In the genomic region with DNA sequence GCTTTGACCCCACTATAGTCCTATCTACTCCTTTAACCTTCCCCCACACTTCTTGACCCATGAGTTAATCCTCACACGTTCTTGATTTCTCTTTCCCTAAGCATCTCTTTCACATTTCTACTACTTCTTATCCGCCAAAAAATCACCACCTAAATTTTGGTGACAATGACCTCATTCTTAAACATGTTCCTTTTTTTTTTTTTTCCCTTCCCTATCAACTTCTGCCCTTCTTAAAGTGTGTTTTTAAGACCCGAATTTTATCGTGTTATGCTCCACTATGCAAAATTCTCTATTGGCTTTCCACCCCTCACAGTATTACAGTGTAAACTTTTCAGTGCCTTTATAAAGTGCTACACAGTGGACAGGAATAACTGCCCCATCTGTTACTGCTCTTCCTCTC, we compare ENCODE assay signal across 8 mouse cellular contexts. TPM values are rescaled to one million over a fixed set of nuclear protein-coding genes. Genes with fewer than 3 reads are reported as not detected.
DNase-seq lines count a peak whose midpoint lies in the region; ATAC-seq and TF ChIP-seq lines count a peak whose summit lies in the region.

No protein-coding gene starts in this region.

- WGBS in kidney, postnatal 0 days, result 47% methylated on average over 4 of the region's 4 CpGs
- WGBS in kidney, adult 2 months, result 56% methylated on average over 4 of the region's 4 CpGs
- 76% methylated on average over 4 of the region's 4 CpGs for WGBS in forebrain, embryonic 11.5 days
- WGBS in limb, embryonic 13.5 days, result 81% methylated on average over 4 of the region's 4 CpGs
- 80% methylated on average over 4 of the region's 4 CpGs for WGBS in neural tube, embryonic 15.5 days

- H3K27me3 ChIP-seq in kidney, postnatal 0 days (ENCODE audit: insufficient read depth, low read length), result no peaks in the 10 kb centered on the region
- no peaks in the 10 kb centered on the region for H3K27me3 ChIP-seq in kidney, adult 2 months (replicated peaks; ENCODE audit: control insufficient read depth, insufficient read depth, low read length)
- no peaks in the 10 kb centered on the region for H3K27me3 ChIP-seq in forebrain, embryonic 11.5 days (ENCODE audit: control insufficient read depth, insufficient read depth, low read length)
- H3K27me3 ChIP-seq in limb, embryonic 13.5 days, result no peaks in the 10 kb centered on the region
- no peaks in the 10 kb centered on the region for H3K27me3 ChIP-seq in neural tube, embryonic 15.5 days (replicated peaks)

- ATAC-seq in kidney, postnatal 0 days (replicated peaks; ENCODE audit: low FRiP score, low read depth), result no peak
- ATAC-seq in forebrain, embryonic 11.5 days (replicated peaks; ENCODE audit: low FRiP score), result no peak
- no peak for ATAC-seq in limb, embryonic 13.5 days (ENCODE audit: low FRiP score, low read depth)
- no peak for ATAC-seq in neural tube, embryonic 15.5 days (ENCODE audit: low FRiP score)

- H3K9ac ChIP-seq in kidney, postnatal 0 days (ENCODE audit: low read depth, low read length), result peak overlapping the region; percentile 96; the same call in 1 of the 2 replicates
- no peak overlapping the region; the same call in 1 of the 2 replicates for H3K9ac ChIP-seq in forebrain, embryonic 11.5 days (ENCODE audit: low read length)
- no peak overlapping the region for H3K9ac ChIP-seq in limb, embryonic 13.5 days
- no peak overlapping the region for H3K9ac ChIP-seq in neural tube, embryonic 15.5 days (replicated peaks)

- peaks cover 13% of the 10 kb centered on the region; the same call in 1 of the 2 replicates for H3K4me1 ChIP-seq in kidney, postnatal 0 days (replicated peaks; ENCODE audit: insufficient read depth, low read length)
- H3K4me1 ChIP-seq in kidney, adult 2 months (ENCODE audit: control insufficient read depth, insufficient read depth, low read length), result peaks cover 3% of the 10 kb centered on the region; the same call in 1 of the 2 replicates
- 0 out of 2 replicates have a peak, but pooled peaks cover 2% of the 10 kb centered on the region for H3K4me1 ChIP-seq in forebrain, embryonic 11.5 days (replicated peaks; ENCODE audit: control insufficient read depth, insufficient read depth, low read length)
- H3K4me1 ChIP-seq in limb, embryonic 13.5 days, result peaks cover 27% of the 10 kb centered on the region
- peaks cover 37% of the 10 kb centered on the region for H3K4me1 ChIP-seq in neural tube, embryonic 15.5 days

- no peak overlapping the region for H3K27ac ChIP-seq in kidney, postnatal 0 days
- no peak overlapping the region; the same call in 1 of the 2 replicates for H3K27ac ChIP-seq in kidney, adult 2 months (ENCODE audit: insufficient read depth, low read depth, low read length)
- no peak overlapping the region for H3K27ac ChIP-seq in forebrain, embryonic 11.5 days (ENCODE audit: low read depth, low read length)
- peak overlapping the region; percentile 96; the same call in 1 of the 2 replicates for H3K27ac ChIP-seq in limb, embryonic 13.5 days
- H3K27ac ChIP-seq in neural tube, embryonic 15.5 days (replicated peaks), result 0 out of 2 replicates have a peak overlapping the region, but pooled peaks have one; percentile 96

- no peaks in the 10 kb centered on the region for H3K36me3 ChIP-seq in kidney, postnatal 0 days (ENCODE audit: insufficient read depth, low read length)
- peaks cover 1% of the 10 kb centered on the region; the same call in 1 of the 2 replicates for H3K36me3 ChIP-seq in kidney, adult 2 months (ENCODE audit: control insufficient read depth, insufficient read depth, low read length)
- H3K36me3 ChIP-seq in forebrain, embryonic 11.5 days (ENCODE audit: control insufficient read depth, insufficient read depth, low read length), result no peaks in the 10 kb centered on the region; the same call in 1 of the 2 replicates
- H3K36me3 ChIP-seq in limb, embryonic 13.5 days, result peaks cover 13% of the 10 kb centered on the region
- H3K36me3 ChIP-seq in neural tube, embryonic 15.5 days, result no peaks in the 10 kb centered on the region

- H3K4me3 ChIP-seq in kidney, postnatal 0 days (replicated peaks; ENCODE audit: low read depth, low read length), result peak overlapping the region; percentile 92; the same call in 1 of the 2 replicates
- H3K4me3 ChIP-seq in kidney, adult 2 months (ENCODE audit: insufficient read depth, low read depth, low read length), result no peak overlapping the region
- 0 out of 2 replicates have a peak overlapping the region, but pooled peaks have one; percentile 72 for H3K4me3 ChIP-seq in forebrain, embryonic 11.5 days (ENCODE audit: low read depth, low read length)
- H3K4me3 ChIP-seq in limb, embryonic 13.5 days, result peak overlapping the region; percentile 78
- H3K4me3 ChIP-seq in neural tube, embryonic 15.5 days (replicated peaks), result peak overlapping the region; percentile 94

- no peak for TF ChIP-seq POLR2A in kidney, adult 2 months (IDR thresholded peaks at IDR 0.05; ENCODE audit: low read depth, low read length)

- H3K9me3 ChIP-seq in kidney, postnatal 0 days (replicated peaks; ENCODE audit: low read length), result no peaks in the 10 kb centered on the region
- no peaks in the 10 kb centered on the region for H3K9me3 ChIP-seq in forebrain, embryonic 11.5 days (ENCODE audit: control insufficient read depth, low read length)
- H3K9me3 ChIP-seq in limb, embryonic 13.5 days, result no peaks in the 10 kb centered on the region
- H3K9me3 ChIP-seq in neural tube, embryonic 15.5 days (replicated peaks), result no peaks in the 10 kb centered on the region

- TF ChIP-seq CTCF in kidney, postnatal 0 days (IDR thresholded peaks at IDR 0.05; ENCODE audit: low read depth), result no peak
- no peak for TF ChIP-seq CTCF in kidney, adult 2 months (conservative IDR thresholded peaks at IDR 0.05; ENCODE audit: insufficient read depth, insufficient read length, low read depth, low read length)

- DNase-seq in kidney, postnatal 0 days (ENCODE audit: low spot score), result no peak
- no peak for DNase-seq in kidney, adult 2 months
- DNase-seq in forebrain, embryonic 11.5 days (ENCODE audit: low spot score), result no peak
- DNase-seq in thymus, postnatal 0 days (ENCODE audit: low spot score), result no peak
- no peak for DNase-seq in spleen, postnatal 36 days (ENCODE audit: low spot score in 2 of 2)
- DNase-seq in testis, postnatal 14 days (ENCODE audit: low spot score), result no peak

- H3K4me2 ChIP-seq in kidney, postnatal 0 days (ENCODE audit: low read length), result peak overlapping the region; percentile 80
- no peak overlapping the region for H3K4me2 ChIP-seq in forebrain, embryonic 11.5 days (ENCODE audit: low read depth, low read length, severe bottlenecking)
- H3K4me2 ChIP-seq in limb, embryonic 13.5 days (replicated peaks), result peak overlapping the region; percentile 70
- H3K4me2 ChIP-seq in neural tube, embryonic 15.5 days, result peak overlapping the region; percentile 69

RNA-seq across cellular contexts. Expression of a gene that starts 1.5 kb away (rescaled TPM):
- 33.1 and 36.5 TPM in 2 replicates for polyA plus RNA-seq in kidney, postnatal 0 days (2015; fragmentation: Nextera tagmentation; extraction: Ambion mirVana)
- polyA plus RNA-seq in kidney, adult 2 months (2012; rRNA removed), result 11.9 and 13.6 TPM in 2 replicates
- polyA plus RNA-seq in forebrain, embryonic 11.5 days (2014; fragmentation: Nextera tagmentation; extraction: Ambion mirVana), result 34.1 and 34.2 TPM in 2 replicates
- 41.7 and 47.0 TPM in 2 replicates for polyA plus RNA-seq in limb, embryonic 13.5 days (2015; fragmentation: Nextera tagmentation; extraction: Ambion mirVana)
- polyA plus RNA-seq in neural tube, embryonic 15.5 days (2015; fragmentation: Nextera tagmentation; extraction: Ambion mirVana), result 21.0 and 24.4 TPM in 2 replicates
- 28.3 and 31.8 TPM in 2 replicates for polyA plus RNA-seq in thymus, postnatal 0 days (2015; fragmentation: Nextera tagmentation; extraction: Ambion mirVana)

Comparison
In these comparisons a context has a peak if more than half of its experiments do, and no peak if none do; other contexts are left out.
1. H3K27ac ChIP-seq: peak in limb, embryonic 13.5 days (single experiment) and neural tube, embryonic 15.5 days (single experiment); none in kidney, postnatal 0 days (single experiment), kidney, adult 2 months (single experiment) and forebrain, embryonic 11.5 days (single experiment).